Mouse (Mus musculus) naive thymus-derived CD4-positive, alpha-beta T cell, adult 2 months (primary cell): Measurements from ENCODE around the gene Kif12.
A peak's percentile ranks its signal among the peaks of the same experiment; 100 is the strongest.

Experiments
- DNase-seq: peaks from one replicate; pipeline ENCODE4 v3.0.0-alpha.2; 2011; ENCODE audit warnings: low read depth

Gene Kif12

DNA sequence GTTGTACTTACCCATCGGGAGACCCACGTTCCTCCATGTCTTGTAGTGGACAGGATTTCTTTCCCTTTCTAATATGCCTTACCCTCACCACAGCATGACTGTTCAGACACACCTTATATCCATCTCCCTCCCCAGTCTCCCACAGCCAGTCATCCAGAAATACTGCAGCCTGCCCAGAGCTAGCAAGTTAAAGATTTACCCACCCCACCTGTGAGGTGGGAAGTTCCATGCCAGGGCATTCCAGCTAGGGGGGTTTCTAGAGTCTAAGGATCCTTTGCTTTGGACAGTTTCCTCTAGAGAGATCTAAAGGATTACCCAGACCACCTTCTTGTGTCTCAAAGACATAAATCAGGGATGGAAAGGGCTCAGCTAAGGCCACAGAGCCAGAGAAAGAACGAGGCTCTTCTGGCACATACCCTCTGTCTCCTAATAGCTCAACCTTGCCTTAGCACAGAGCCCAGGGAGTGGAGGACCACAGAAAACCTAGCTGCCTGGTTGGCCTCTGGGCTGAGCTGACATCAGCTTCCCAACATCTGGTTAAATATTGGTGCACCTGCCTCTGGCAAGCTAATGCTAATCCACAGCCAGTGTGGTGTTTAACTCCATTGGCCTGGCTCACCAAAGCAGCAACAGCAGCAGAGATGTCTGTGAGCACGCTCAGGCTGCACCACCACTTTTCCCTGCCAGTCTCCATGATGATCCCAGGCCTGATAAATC is at the start of gene Kif12:
Kif12 (minus strand) TSS at position 163 of the 717 bp plus-strand sequence.
- no peak for DNase-seq

DNA sequence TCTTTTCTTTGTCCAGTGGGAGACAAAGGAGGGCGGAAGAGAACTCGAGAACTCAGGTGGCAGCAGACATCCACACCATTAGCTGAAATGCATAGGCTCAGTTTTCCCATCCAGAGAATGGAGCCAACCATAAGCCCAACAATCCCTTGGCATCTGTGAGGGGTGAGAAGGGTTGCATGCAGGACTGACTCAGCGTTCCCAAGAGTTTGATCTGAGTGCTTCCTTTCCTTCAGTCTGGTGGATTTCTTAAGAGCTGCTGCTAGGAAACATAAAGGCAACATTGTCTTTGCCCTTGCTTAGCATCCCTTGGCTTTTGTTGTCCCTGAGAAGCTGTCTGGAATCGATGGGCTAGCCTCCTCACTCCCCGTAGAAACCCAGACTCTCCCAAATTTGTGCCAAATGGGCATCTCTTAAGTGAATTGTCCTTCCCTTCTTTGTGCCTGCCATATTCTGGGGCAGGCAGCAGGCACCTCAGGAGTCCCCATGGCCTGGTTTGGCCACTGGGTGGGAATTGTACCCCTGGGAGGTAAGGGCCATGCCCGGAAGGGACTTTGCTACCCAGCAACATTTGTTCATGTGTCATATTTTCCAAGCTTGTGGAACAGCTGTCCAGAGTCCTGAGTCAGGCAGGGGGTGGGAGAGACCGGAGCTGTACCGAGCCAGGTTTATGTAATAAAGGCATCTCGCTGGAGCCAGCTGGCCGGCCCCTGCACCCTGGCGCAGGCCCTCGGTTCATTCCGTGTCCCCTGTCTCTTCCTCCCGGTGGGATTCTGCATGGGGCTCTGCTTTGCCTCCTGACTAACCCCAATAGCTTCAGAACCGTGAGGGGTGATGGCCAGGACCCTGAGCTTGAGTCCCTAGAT is 49.4 kb upstream of the Kif12 start:
- DNase-seq: no peak

DNA sequence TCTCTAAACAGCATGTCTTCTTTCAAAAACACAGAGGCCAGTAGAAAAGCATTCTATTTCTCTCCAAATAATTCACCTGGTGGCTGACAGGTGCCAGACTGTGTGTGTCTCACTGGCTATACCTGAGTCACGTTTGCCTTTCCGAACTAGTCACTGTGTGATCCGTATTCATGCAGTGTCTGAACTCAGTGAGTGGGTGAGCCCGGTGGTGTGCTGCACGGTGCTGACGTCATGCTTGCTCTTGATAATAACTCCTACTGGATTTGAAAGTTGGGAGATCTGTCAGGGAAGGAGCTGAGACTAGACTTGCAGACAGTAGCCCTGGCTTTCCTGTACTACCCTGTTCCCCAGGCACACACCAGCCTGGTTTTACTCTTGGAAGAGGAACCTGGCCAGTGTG is 47.7 kb upstream of the Kif12 start:
- DNase-seq: no peak

DNA sequence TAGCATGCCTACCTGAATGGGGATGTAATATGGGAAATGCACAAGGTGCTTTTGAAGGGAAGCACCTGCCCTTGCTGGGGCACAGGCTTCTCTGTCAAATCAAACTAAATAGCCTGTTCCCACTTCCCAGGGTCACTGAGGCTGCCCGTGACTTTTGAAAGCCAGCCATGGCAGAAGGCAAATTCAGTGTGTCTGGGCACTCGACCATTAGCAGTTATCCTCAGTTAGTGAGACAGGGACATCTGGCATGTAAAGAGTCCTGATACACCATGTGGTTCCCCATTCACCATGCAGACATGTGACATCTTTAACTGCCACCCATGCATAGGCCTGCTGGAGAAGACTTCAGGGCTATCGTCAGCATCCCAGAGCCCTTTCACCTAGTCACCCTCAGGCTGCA is 47.1 kb upstream of the Kif12 start:
- no peak for DNase-seq

DNA sequence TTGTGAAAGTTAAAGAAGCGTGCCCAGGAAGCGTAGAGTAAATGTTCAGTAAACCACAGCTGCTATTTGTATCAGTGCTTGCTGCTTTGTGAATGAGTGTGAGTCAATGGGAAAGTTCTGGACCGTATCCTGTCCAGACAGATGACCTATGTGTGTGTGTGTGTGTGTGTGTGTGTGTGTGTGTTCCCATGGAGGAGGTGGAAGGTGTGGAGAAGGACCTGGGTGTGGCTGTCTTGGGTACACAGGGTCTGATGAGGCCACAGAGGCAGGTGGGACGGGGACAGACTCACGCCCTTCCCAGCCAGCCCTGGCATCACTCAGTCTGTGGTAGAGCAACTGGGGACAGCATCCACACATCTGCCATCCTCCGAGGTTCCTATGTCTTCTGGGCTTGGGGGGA is 45.6 kb upstream of the Kif12 start:
- no peak for DNase-seq

DNA sequence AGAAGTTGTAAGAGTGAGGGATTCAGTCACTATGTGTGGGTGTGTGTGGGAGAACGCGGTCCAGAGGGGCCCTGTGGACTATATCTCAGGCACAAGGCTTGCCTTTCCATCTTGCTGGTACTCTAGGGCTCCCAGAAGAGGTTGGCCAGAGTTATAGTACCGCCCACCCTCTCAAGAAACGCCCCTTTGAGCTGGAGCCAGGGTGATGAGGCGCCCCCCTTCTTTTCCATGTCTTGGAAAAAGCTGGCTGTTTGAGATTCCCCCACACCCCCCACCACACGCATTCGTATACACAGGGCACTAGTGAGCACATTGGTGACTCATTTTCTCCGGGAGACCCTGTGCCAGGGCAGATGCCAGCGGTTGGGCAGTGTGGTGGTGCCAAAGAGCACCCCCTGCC is 44.6 kb upstream of the Kif12 start:
- no peak for DNase-seq

DNA sequence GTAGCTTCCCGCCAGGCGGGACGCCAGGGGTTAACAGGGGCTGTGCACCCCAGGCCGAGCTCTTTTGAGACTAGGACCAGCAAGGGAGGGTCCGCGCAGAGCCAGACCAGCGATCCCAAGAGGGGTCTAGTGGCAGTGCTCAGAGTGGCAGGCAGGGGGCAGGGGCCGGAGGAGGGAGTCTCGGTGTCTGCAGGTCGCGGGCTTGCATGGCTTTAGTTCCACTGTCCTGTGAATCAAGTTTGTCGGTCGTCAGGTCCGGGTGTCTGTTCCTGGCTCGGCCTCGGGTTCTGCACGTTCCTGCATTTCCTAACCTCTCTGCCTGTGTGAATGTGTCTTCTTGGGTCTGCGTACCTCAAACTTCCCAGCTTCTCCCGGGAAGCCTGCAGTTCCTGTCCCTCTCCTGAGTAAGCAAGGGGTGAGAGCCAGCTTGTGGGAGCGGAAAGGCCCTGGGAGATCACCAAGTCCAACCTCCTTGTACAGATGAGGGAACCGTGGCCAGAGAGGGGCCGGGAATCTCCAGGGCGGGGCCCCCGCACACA is 44.1 kb upstream of the Kif12 start:
- peak; percentile 18 for DNase-seq

DNA sequence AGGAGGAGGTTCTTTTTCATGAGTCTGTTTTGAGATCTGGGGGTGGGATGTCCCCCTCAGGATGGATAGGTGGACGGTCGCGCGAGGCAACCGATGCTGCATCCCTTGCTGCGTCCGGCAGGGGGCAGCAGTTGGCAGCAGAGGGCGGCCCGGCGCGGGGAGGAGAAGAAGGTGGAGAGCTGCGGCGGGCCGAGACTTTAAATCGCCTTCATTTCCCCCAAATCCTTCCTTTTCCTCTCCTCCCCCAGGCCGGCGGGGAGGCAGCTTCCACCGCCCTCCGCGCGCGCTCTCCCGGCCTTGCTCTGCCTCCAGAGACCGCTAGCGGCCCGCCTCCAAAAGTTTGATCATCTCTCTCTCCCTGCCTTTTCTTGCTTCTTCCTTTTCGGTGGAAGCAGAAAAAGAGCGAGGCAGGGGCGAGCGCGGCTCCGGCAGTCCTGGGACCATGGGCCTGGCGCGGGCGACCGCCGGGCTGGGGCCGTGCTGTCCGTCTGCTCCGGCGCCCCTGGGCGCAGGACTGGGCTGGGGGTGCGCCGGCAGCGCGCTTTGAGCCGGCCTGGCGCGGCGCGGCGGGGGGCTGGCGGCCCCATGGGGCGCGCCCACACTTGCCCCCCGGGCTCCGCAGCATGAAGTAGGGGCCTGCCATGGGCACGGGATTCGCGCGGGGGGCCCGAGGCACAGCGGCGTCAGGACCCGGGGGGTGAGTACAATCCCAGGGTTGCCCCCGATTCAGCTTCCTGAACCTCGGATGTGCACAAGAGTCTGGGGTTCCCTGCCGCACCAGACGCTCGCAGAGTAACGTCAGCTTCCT is 43.5 kb upstream of the Kif12 start:
- DNase-seq: peak; percentile 69

DNA sequence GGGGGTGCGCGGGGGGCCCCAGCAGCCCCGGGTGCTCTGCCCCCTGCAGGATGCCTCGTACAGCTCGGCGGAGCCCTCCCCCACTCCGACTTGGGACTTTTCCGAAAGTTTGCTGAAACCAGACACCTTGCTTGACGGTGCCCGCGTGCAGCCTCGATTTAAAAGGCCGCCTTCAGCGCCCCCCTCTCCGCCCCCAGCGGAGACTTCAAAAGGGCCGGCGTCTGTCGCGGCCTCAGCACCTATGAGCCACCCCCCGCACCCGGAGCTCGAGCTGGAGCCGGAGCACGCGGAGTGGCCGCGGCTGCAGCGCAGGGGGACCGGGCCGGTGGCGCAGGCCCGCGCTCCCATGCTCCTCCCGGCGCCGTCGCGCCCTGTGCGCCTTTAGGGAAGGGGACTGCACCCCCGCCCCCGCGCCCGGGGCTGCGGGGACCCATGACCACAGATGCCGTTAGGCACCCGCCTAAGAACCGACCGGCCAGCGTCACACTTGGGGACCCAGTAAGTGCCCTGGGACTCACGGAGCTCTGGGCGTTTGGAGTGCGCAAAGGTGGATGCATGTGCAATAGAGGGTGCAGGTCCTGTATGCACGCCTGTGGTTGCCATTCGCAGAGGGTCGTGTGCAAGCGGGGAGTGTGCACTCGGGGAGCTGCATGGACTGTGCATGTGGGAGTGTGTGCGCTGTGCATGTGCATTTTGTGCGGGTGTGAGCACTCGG is 42.1 kb upstream of the Kif12 start, which contains the start of gene Col27a1:
Col27a1 (plus strand) TSS at position 98 of the 715 bp plus-strand sequence.
- DNase-seq: peak; percentile 20

DNA sequence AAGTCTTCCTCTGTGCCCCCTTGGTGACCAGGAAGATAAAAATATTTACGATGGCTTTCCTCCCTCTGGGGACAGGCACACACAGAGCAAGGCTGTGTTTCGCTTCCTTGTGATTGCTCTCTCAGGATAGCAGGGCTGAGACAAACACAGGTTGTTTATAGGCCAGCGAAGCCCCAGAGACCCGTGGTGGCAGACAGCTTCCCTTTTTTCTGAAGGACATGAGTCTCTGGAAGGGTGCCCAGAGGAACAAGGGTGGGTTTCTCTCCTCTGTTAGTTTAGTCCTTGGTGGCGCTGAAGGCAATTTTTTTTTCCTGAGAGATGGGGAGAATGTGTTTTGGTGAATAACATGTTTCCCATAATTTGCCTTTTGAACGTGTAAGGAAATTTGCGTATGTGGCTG is 33.7 kb upstream of the Kif12 start:
- no peak for DNase-seq

DNA sequence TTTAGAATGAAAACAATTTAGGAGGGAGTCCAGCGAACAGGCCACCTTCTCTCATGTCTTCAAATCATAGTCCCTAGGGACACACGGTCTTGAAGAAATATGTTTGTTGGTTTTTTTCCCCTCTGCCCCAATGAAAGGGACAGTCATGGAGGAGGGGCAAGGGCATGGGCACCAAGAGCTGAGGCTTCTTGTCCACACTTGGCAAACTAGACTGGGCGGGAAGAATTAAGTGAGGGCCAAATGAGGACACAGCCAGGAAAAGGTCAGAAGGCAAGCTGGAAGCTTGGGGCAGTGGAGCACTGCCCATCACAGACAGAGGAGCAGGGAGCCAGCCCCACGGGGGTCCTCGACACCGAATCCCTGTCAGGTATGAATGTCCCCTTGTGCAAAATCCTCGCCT is 31.9 kb upstream of the Kif12 start:
- no peak for DNase-seq

DNA sequence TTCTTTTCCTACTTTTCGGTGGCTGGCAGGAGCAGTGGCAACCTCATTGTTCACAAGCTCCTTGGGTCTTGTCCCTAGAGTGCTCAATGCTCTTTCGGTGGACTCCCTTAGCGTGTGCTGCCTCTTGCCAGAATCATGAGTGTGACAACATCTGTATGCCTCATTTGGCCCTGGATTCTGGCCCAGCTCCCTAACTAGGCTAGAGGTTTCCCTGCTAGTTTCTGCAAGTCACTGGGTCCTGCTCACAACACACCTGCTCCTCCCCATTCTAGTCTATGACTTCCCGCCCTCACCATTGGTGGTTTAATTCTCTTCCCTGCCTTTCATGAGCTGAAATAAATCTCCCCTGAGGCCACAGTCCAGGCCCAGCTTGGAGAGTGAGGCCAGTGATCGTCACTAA is 27.4 kb upstream of the Kif12 start:
- DNase-seq: no peak

DNA sequence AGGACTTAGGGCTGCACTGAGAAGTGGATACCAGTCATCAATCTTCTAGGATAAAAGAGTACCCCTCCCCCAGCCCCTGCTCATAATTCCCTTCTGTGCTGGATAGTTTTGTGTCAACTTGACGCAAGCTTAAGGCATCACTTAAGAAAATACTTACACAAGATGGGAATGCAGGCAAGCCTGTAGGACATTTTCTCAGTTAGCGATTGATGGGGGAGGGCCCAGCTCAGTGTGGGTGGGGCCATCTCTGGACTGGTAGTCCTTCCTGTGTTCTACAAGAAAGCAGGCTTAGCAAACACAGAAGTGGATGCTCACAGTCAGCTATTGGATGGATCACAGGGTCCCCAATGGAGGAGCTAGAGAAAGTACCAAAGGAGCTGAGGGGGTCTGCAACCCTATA is 22.4 kb upstream of the Kif12 start:
- no peak for DNase-seq

DNA sequence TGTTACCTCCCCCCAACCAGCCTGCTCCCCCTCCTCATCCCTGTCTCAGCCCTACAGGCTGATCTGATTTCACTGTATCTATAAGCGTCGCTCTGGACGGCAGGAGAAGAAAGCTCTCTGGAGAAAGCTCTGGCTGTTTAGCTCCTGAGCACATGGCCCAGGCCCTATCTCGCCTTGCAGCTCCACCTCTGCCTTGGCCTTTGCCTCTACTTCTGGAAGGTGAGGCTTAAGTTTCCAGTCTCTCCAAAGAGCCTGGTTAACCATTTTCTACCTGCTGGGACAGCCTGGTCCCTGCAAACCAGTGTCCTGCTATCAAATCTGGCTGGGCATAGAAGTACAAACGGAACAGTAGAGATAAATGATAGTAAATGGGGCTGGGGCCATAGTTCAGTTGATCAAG is 19.7 kb upstream of the Kif12 start:
- no peak for DNase-seq

DNA sequence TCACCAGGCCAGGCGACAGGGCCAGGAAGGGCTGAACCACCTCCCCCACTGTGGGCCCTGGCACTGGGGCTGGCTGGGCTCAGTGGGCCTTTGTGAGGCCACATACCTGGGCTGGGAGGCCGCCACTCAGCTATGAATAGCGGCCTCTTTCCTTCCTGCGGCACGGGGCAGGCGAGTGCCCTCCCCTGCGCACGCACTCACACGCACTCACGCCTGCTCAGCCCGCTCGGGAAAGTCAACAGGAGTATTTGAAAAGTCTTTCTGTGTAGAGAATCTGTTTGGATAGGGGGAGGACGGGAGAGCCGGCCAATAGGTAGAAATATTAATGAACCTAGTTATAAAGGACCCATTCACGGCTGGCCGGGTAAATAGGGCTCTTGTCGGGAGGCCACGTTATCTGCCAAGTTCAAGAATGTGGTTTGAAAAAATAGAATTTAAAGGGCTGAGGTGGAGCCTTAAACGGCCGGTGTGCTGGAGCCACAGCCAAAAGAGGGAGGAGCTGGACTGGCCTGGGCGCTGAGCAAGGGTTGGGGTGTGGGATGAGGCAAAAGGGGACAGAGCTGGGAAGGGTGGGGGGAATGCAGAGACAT is 14.4 kb upstream of the Kif12 start:
- DNase-seq: no peak

DNA sequence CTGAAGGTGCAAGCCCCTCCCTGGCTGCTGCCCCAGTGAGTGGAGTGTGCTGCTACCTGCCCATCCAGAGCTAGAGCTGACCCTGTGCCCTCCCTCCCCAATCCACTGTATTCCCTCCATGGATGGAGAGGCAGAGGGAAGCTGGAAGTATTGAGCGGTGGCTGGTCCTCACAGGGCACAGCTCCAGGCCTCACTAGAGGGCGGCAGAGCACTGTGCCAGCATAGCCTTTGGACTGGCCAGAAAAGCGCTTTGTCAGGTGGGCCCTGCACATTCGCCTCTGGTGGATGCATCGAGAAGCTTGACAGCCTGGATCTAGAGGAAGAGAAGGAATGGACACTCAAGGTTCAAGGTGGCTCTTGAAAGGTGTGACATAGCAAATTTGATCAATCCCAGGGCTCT is 9.6 kb upstream of the Kif12 start:
- no peak for DNase-seq

DNA sequence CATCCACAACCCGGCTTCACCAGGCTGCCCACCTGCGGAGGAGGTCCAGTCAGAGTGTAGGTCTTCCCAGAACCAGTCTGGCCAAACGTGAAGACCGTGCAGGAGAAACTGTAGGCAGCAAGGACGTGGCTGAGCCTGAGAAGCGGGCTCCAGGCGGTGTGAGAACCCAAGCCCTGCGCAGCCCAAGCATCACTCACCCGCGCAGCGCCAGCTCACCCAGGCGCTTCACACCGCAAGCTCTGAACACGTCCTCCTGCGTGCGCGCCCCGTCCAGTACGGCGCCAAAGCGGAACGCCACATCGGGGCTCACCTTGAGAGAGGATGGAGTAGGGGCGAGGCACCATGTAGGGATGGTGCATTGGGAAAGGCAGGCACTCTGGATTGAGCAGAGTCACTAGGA is 809 bp downstream of the Kif12 start:
- no peak for DNase-seq

DNA sequence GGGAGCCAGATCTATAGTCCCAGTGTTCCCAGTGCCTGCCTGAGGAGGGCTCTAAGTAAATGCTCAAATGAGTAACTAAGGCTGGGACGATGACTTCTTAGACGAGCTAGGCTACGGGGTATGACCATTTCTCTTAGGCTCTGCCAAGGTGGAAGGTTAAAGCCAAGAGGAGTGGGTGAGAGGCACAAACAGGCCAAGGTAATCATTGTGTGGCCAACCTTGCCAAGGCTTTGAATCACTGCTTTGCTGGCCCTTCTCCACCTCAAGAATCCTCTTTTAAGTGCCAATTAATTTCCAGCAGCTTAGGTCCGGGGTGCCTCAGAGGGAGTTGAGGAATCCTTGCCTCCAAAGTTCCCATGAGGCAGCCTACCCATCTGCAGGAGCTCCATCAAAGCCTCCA is 1.9 kb downstream of the Kif12 start:
- no peak for DNase-seq

DNA sequence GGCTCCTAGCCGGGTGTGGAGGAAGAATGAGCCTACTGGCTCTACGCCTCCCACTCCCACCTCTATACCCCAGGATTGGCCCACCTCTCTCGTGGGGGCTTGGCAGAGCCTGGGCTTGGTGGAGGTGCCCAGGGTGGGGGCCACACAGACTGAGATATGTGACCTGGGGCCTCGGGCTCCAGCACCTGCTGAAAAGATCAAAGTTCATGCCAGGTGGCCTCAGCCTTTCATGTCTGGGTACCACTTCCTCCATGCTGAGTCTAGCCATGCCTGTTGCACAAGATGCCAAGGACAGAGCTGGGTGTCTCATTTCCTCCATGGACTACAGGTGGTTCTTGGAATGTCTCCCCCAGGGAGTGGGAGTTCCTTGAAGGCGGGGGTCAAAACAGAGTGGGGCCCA is 5.6 kb downstream of the Kif12 start:
- no peak for DNase-seq

DNA sequence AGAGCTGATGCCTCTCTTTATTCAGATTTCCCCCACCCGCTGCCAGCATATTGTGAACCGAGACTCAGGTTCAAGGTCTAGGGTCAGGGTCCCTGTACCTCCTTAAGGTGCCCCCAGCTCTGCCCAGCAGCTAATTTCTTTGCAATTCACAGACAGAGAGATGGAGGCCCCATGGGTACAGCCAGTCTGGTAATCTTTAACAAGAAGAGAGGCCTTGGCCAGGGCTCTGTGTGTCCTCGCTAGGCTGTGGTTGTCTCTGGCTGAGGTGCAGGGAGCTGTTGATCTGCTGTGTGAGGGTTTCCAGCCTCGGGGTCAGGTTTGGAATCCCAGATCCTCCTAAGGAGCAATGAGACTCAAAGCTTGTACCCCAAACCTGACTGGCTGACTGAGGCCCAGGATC is 6.3 kb downstream of the Kif12 start:
- DNase-seq: no peak

DNA sequence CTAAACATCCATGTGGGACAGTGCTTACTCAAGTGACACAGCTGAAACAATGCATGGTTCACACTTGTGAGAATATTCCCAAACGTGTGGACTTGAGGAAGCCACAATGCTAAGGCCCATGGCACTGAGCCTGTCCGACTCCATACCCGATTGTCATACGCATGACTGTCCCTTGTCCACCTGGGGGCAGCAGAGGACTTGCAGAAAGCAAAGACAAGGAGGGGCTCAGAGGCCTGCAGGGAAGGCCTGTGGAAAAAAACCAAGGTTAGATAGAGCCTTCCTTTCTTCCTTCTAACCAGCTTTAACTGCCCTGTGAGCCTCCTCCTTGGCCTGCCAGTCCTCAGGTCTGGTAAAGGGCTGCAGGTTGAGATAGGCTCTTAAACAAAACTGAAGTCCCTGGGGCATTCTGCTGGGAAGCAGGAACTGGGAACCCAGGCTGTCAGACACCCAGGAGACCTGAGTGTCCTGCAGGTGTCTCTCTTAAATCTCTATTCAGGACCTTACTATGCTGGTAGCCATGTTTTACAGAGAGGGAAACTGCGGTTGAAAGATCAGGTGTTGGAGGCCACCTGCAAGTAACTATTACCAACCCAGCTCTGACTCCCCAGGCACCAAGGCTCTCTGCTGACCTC is 12.9 kb downstream of the Kif12 start:
- peak; percentile 45 for DNase-seq
